Mouse (Mus musculus): ENCODE measurements around the gene Gm13040.
"Not testable (repeated sequence)": the region's sequence is repeated elsewhere in the genome, so short reads cannot be mapped to it uniquely, and the experiment has no call there.

Gm13040 gene

DNA sequence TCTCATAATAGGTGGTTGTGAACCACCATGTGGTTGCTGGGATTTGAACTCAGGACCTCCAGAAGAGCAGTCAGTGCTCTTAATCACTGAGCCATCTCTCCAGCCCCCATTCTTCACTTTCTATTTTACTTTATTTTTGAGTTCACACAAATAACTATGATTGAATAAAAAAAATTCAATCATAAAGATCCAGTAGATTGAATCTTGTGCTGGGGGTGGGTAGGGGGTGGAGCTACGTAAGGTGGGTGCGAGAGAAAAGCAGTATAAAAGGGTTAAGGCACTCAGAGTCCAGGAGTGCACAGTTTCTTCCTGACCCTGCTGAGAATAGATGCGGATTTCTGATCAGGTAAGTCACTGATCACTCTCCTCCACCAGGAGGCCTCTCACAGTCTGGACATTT lies at the start of gene Gm13040:
Gm13040 (plus strand) TSS at position 301 of the 400 bp plus-strand sequence.
- DNase-seq, result not testable (repeated sequence)

DNA sequence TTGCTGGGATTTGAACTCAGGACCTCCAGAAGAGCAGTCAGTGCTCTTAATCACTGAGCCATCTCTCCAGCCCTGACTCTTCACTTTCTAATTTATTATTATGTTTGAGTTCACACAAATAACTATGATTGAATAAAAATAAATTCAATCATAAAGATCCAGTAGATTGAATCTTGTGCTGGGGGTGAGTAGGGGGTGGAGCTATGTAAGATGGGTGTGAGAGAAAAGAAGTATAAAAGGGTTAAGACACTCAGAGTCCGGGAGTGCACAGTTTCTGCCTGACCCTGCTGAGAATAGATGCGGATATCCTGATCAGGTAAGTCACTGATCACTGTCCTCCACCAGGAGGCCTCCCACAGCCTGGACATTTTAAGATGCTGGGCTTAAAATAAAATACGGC lies 24.7 kb upstream of the Gm13040 start, which contains the start of gene Gm13043:
Gm13043 (plus strand) TSS at position 301 of the 400 bp plus-strand sequence.
- no peak for DNase-seq

- DNase-seq, result not testable (repeated sequence)
These were observed 15.6 kb downstream of the Gm13040 start, which contains the start of the genes BC080695 and Gm13057 for GRCm38 (mm10) chr4:143551400-143551799. BC080695 (plus strand) TSS chr4:143551700. Gm13057 (plus strand) TSS chr4:143551709.

Measured in lung, postnatal 36 days (tissue).